ENCODE assay signal across 17 mouse cellular contexts in the genomic region with DNA sequence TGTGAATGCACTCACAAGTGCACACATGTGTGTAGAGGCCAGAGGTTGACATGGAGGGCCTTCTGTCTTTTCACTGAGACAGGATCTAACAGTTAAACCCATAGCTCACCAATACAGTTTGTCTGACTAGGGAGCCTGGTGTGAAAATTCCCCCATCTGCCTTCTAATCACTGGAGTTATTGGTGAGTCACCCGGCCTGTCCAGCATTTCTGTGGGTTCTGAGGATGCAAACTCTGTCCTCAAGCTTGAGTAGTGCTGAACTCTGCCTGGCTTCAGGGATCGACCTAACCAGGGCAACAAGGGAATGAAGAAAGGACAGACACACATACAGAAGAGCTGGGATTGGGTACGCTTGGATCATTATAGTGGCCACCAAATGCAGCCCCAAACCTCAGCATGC. TPM values are rescaled to one million over a fixed set of nuclear protein-coding genes. Genes with fewer than 3 reads are reported as not detected.
"Had no signal": no experiment of that assay in that cellular context is flagged by ENCODE, and none has a peak within 500 bp of the region (broad histone marks: within the 10 kb centered on the region; RNA-seq: fewer than 3 reads in every experiment).

No protein-coding gene starts in this region.

- H3K4me2 ChIP-seq: lung, embryonic 15.5 days; midbrain, embryonic 11.5 days; midbrain, embryonic 13.5 days; midbrain, embryonic 15.5 days; neural tube, embryonic 12.5 days; stomach, embryonic 15.5 days had no signal

- H3K27me3 ChIP-seq: lung, embryonic 15.5 days; midbrain, embryonic 13.5 days; midbrain, embryonic 15.5 days; neural tube, embryonic 12.5 days; stomach, embryonic 15.5 days had no signal

- DNase-seq: liver, postnatal 0 days; lung, adult 2 months; lung, postnatal 14 days; right cerebral cortex, postnatal 14 days; thymus, adult 18-20 months; thymus, postnatal 14 days; thymus, postnatal 36 days had no signal

- H3K9ac ChIP-seq: liver, postnatal 0 days; lung, embryonic 15.5 days; midbrain, embryonic 13.5 days; midbrain, embryonic 15.5 days; neural tube, embryonic 12.5 days; stomach, embryonic 15.5 days had no signal

- H3K27ac ChIP-seq: lung, embryonic 15.5 days; macrophage; midbrain, embryonic 13.5 days; midbrain, embryonic 15.5 days; neural tube, embryonic 12.5 days; stomach, embryonic 15.5 days; stomach, postnatal 0 days had no signal

- H3K9me3 ChIP-seq: lung, embryonic 15.5 days; midbrain, embryonic 13.5 days; midbrain, embryonic 15.5 days; neural tube, embryonic 12.5 days; stomach, embryonic 15.5 days had no signal

- H3K4me3 ChIP-seq: lung, embryonic 15.5 days; megakaryocyte, embryonic 14.5 days; midbrain, embryonic 13.5 days; midbrain, embryonic 15.5 days; neural tube, embryonic 12.5 days; stomach, embryonic 15.5 days had no signal

- ATAC-seq: liver, postnatal 0 days; midbrain, embryonic 13.5 days; midbrain, embryonic 15.5 days had no signal

RNA-seq across cellular contexts. Expression of gene Bcl2l14, which starts 45.6 kb away (rescaled TPM):
- total RNA-seq: midbrain, postnatal 0 days had no signal
- polyA plus RNA-seq: midbrain, embryonic 11.5 days; midbrain, embryonic 13.5 days; midbrain, postnatal 0 days had no signal
